Mouse (Mus musculus): ENCODE measurements around the gene Hsd17b1.

- TF ChIP-seq POLR2A (IDR thresholded peaks at IDR 0.05; ENCODE audit: control insufficient read depth in 1 of 2, insufficient read depth in 1 of 2, low read depth in 1 of 2, low read length in 2 of 2, poor library complexity in 1 of 2) = no peak
- TF ChIP-seq HCFC1 (IDR thresholded peaks at IDR 0.05; ENCODE audit: low read depth, low read length) = no peak
- no peak for TF ChIP-seq MAX (IDR thresholded peaks at IDR 0.05; ENCODE audit: low read length)
- TF ChIP-seq CTCF (IDR thresholded peaks at IDR 0.05 in 2 of 3, conservative IDR thresholded peaks at IDR 0.05 in 1 of 3; ENCODE audit: control insufficient read depth in 1 of 3, insufficient read depth in 1 of 3, low read depth in 2 of 3, low read length in 3 of 3, poor library complexity in 1 of 3, severe bottlenecking in 1 of 3) = no peak
Measured at GRCm38 (mm10) chr11:101060126-101060525, 18.1 kb upstream of the Hsd17b1 start.

Data from MEL (cell line).